Mouse (Mus musculus) heart, postnatal 10 days (tissue): ENCODE results near the gene Adam11. TPM values are rescaled to one million over a fixed set of nuclear protein-coding genes. Genes with fewer than 3 reads are reported as not detected.

Source experiments
- DNase-seq, 2 experiments: peaks; one replicate each; pipeline ENCODE4 v3.0.0; 2021
- intact Hi-C: fragments of 180-260 bp; cut with DNase I; formaldehyde crosslinking; loops from one replicate; pipeline ENCODE4 v1.15.1; 2025
- total RNA-seq, 2 experiments: library from RNA; stranded (reverse); gene quantifications; 2 replicates each; pipeline ENCODE4 v1.2.3; 2021

Gene Adam11
- total RNA-seq, 2 experiments from 2014 or later, result 5.8 TPM

DNA sequence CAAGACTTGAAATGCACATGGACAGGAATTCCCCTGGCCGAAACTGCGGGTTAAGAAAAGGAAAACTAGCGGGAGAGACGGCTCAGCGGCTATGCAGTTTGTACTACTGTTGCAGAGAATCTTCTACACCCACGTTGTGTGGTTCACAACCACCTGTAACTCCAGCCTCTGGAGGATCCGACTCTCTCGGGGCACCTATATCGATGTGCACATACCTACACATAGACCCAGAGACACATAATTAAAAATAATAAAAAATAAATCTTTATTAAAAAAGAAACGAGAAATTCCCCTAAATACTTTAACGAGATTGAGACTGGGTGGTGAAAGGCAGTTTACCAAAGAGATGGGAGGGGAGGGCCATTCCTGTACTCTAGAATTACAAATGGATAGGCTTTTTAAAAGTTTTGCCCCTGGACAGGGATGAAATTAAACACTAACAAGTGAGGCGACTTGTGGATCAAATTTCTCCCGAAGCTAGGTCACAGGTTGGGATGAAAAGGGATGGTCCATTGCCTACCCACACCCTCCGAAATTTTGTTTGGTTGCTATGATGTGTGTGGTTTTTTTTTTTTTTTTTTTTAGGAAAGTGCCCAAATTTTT is 58.6 kb downstream of the Adam11 start:
- DNase-seq, result no peak
- intact Hi-C loops, result no loop called here

DNA sequence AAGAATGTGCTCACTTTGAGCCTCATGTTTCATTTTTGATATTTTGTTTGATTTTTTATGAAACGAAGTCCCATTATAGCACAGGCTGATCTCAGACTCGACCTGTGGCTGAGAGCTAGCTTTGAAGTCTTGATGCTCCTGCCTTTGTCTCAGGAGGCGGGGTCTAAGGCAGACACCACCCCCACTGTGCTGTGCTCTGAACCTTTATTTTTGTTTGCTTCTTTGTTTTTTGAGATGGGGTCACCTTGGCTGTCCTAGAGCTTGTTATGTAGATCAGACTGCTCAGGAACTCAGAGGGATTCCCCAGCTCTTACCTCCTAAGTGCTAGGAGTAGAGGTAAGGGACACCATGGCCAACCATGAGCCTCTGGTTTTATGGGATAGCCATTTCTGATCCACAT is 59.2 kb downstream of the Adam11 start:
- intact Hi-C loops, result no loop called here

DNA sequence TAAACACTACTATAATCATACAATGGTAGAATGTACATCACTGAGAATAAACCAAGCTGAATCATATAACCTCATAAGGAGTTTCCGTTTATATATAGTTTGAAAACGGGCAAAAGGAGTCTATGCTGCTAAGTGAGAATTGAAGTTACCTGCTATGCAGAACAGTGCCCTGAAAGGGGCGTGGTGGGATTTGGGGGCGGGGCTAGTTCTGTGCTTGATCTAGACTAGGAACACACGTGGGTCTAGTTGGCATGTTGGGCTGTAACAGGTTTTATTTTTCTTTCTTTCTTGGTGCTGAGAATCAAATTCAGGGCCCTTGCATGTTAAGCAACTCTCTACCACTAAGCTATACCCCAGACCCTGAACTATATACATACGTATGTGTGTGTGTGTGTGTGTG is 60.0 kb downstream of the Adam11 start:
- DNase-seq, result no peak
- intact Hi-C loops, result no loop called here

More for the DNA sequence above, 59.2 kb downstream of the Adam11 start:
- DNase-seq, result no peak

DNA sequence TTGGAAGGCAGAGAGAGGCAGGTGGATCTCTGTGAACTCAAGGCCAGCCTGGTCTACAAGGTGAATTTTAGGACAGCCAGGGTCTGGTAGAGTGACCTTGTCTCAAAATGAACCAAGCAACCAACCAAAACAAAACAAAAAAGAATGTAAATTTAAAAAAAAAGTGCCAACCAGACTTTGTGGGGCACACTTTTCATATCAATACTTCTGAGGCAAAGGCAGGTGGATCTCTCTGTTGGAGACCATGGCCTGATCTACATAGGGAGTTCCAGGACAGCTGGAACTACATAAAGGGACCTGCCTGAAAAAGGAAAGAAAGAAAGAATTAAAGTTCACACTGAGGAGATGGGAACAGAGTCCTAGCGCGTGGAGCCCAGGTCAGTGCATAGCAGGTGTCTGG is 65.2 kb downstream of the Adam11 start:
- no peak for DNase-seq
- intact Hi-C loops, result no loop called here

DNA sequence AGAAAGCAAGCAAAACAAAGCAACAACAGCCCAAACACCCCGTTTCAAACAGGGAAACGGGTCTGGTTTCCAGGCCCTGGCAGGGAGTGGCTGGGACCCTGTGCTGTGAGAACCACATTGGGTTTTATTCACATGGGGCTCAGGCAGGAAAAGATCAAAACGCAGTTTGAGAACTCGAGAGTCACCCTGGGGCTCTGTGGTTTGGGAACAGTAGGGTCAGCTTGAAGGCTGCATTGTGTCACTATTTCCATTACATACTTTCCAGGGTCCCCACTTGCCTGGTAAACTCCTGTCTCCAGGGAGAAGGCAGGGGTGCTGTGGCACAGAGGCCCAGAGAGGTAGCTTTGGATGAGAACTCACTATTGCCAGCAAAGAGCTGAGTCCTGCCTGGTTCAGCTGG is 65.9 kb downstream of the Adam11 start:
- DNase-seq, result no peak
- intact Hi-C loops, result no loop called here

Other genes starting within 250 kb of the Adam11 start
- gene Gpatch8, start 205.0 kb upstream of the Adam11 start, total RNA-seq, result 10 to 100 TPM; 25.2 to 28.2 TPM
- 1 to 10 TPM; 1.7 to 2.8 TPM for gene Gm11627, start 182.0 kb upstream of the Adam11 start, total RNA-seq
- gene Fzd2, start 157.0 kb upstream of the Adam11 start, total RNA-seq, result 10 to 100 TPM; 11.1 to 15.7 TPM
- gene Meioc, start 97.7 kb upstream of the Adam11 start, total RNA-seq, result under 1 TPM in 1 of 2 experiments, not detected in 1; 0.05 TPM
- 10 to 100 TPM; 19.7 to 22.7 TPM for gene Ccdc43, start 63.7 kb upstream of the Adam11 start, total RNA-seq
- 10 to 100 TPM; 57.7 to 74.8 TPM for gene Gjc1, start 58.3 kb downstream of the Adam11 start, total RNA-seq
- gene Higd1b, start 74.4 kb downstream of the Adam11 start, total RNA-seq, result 10 to 100 TPM; 19.0 to 23.1 TPM
- gene Eftud2, start 119.5 kb downstream of the Adam11 start, total RNA-seq, result 10 to 100 TPM; 48.5 to 59.2 TPM
- under 1 TPM; 0.14 to 0.15 TPM for gene Ccdc103, start 119.8 kb downstream of the Adam11 start, total RNA-seq
- gene Fam187a, start 123.7 kb downstream of the Adam11 start, total RNA-seq, result not detected
- gene Gfap, start 139.5 kb downstream of the Adam11 start, total RNA-seq, result under 1 TPM; 0.17 to 0.25 TPM
- gene Kif18b, start 163.7 kb downstream of the Adam11 start, total RNA-seq, result 1 to 10 TPM; 5.7 to 6.9 TPM
- under 1 TPM; 0.22 to 0.34 TPM for gene C1ql1, start 185.2 kb downstream of the Adam11 start, total RNA-seq